Mouse (Mus musculus) mature B cell (primary cell): Measurements from ENCODE around the gene Zfp605.
"Not testable (repeated sequence)": the region's sequence is repeated elsewhere in the genome, so short reads cannot be mapped to it uniquely, and the experiment has no call there.

Experiments used
- in situ Hi-C: fragments of 300-500 bp; cut with MboI; formaldehyde crosslinking; loops from 2 replicates; pipeline ENCODE4 v1.14.3; 2019

The Zfp605 gene

GRCm38 (mm10) chr5:110109991-110110441 lies at the start of gene Zfp605:
TSS of gene Zfp605 (plus strand) at chr5:110110092.
- in situ Hi-C loops = loop anchor here (10.0 kb wide), 1 partner anchor 555 kb away; the partner anchor contains the start of gene Crlf2

- in situ Hi-C loops = not testable (repeated sequence)
Measured at GRCm38 (mm10) chr5:110072413-110072812, 37.5 kb upstream of the Zfp605 start, which contains the start of gene Gm17655. TSS of gene Gm17655 (minus strand) at chr5:110072513.

GRCm38 (mm10) chr5:110082961-110083360 lies 26.9 kb upstream of the Zfp605 start:
- in situ Hi-C loops = no loop called here

- in situ Hi-C loops = no loop called here
Measured at GRCm38 (mm10) chr5:110086161-110086866, 23.6 kb upstream of the Zfp605 start.

GRCm38 (mm10) chr5:110091546-110091945 lies 18.3 kb upstream of the Zfp605 start:
- in situ Hi-C loops = no loop called here

- in situ Hi-C loops = no loop called here
Measured at GRCm38 (mm10) chr5:110094030-110094846, 15.7 kb upstream of the Zfp605 start, which contains the start of gene Gm35315. TSS of gene Gm35315 (minus strand) at chr5:110094420.

GRCm38 (mm10) chr5:110094847-110095213 lies 15.1 kb upstream of the Zfp605 start:
- in situ Hi-C loops = no loop called here

GRCm38 (mm10) chr5:110098991-110099477 lies 10.9 kb upstream of the Zfp605 start:
- in situ Hi-C loops = no loop called here

- in situ Hi-C loops = loop anchor here (10.0 kb wide), 1 partner anchor 545 kb away; the partner anchor contains the start of gene Crlf2
Measured at GRCm38 (mm10) chr5:110099656-110100580, 10.0 kb upstream of the Zfp605 start, which contains the start of gene Plcxd1. TSS of gene Plcxd1 (plus strand) at chr5:110099969.

- in situ Hi-C loops = loop anchor here (10.0 kb wide), 1 partner anchor 546 kb away; the partner anchor contains the start of gene Crlf2
Measured at GRCm38 (mm10) chr5:110100921-110101631, 8.8 kb upstream of the Zfp605 start.

- in situ Hi-C loops = loop anchor here (10.0 kb wide), 1 partner anchor 547 kb away; the partner anchor contains the start of gene Crlf2
Measured at GRCm38 (mm10) chr5:110101716-110102347, 8.1 kb upstream of the Zfp605 start.

- in situ Hi-C loops = loop anchor here (10.0 kb wide), 1 partner anchor 548 kb away; the partner anchor contains the start of gene Crlf2
Measured at GRCm38 (mm10) chr5:110102429-110102828, 7.5 kb upstream of the Zfp605 start.

- in situ Hi-C loops = loop anchor here (10.0 kb wide), 1 partner anchor 548 kb away; the partner anchor contains the start of gene Crlf2
Measured at GRCm38 (mm10) chr5:110102853-110103625, 6.9 kb upstream of the Zfp605 start.

GRCm38 (mm10) chr5:110103901-110104615 lies 5.8 kb upstream of the Zfp605 start:
- in situ Hi-C loops = loop anchor here (10.0 kb wide), 1 partner anchor 549 kb away; the partner anchor contains the start of gene Crlf2

- in situ Hi-C loops = loop anchor here (10.0 kb wide), 1 partner anchor 550 kb away; the partner anchor contains the start of gene Crlf2
Measured at GRCm38 (mm10) chr5:110104616-110105380, 5.1 kb upstream of the Zfp605 start.

GRCm38 (mm10) chr5:110106140-110106871 lies 3.6 kb upstream of the Zfp605 start:
- in situ Hi-C loops = loop anchor here (10.0 kb wide), 1 partner anchor 552 kb away; the partner anchor contains the start of gene Crlf2
